Mouse (Mus musculus) brain, embryonic 14.5 days (tissue): ENCODE data around the gene Lsm14b.

Experiments
- CTCF ChIP-seq: fragments of 200-500 bp; IDR thresholded peaks from 2 replicates; pipeline ENCODE4 v1.5.1; 2012; ENCODE audit warnings: inconsistent platforms, mild to moderate bottlenecking, moderate library complexity, borderline replicate concordance; ENCODE audit not compliant: insufficient read depth, insufficient read length; ENCODE audit errors: extremely low read depth
- POLR2A ChIP-seq: fragments of 200-500 bp; IDR thresholded peaks from 2 replicates; pipeline ENCODE4 v1.6.1; 2012; ENCODE audit warnings: mild to moderate bottlenecking, inconsistent platforms, borderline replicate concordance; ENCODE audit not compliant: poor library complexity, insufficient read depth, insufficient read length, severe bottlenecking; ENCODE audit errors: extremely low read depth

- no peak for TF ChIP-seq CTCF
- TF ChIP-seq POLR2A: no peak
These were observed 47.3 kb upstream of the Lsm14b start for GRCm38 (mm10) chr2:179977344-179978025.
